Mouse (Mus musculus) ovary, adult 18-20 months (tissue): ENCODE data around the gene Slc25a12.
"Not testable (repeated sequence)": the region's sequence is repeated elsewhere in the genome, so short reads cannot be mapped to it uniquely, and the experiment has no call there.

Experiments
- DNase-seq: peaks from one replicate; pipeline ENCODE4 v3.0.0; 2022; ENCODE audit warnings: low spot score, mixed read lengths

Gene Slc25a12

GRCm38 (mm10) chr2:71367125-71367880 is at the start of gene Slc25a12:
Slc25a12 (minus strand) TSS chr2:71367749.
- DNase-seq, result peak; percentile 81

GRCm38 (mm10) chr2:71405613-71406012 is 38.1 kb upstream of the Slc25a12 start:
- no peak for DNase-seq

- DNase-seq, result no peak
Measured at GRCm38 (mm10) chr2:71389864-71390263, 22.3 kb upstream of the Slc25a12 start.

- peak; percentile 93 for DNase-seq
Measured at GRCm38 (mm10) chr2:71388951-71389763, 21.6 kb upstream of the Slc25a12 start, which contains the start of gene Hat1. Hat1 (plus strand) TSS chr2:71388958.

- no peak for DNase-seq
Measured at GRCm38 (mm10) chr2:71387766-71388165, 20.2 kb upstream of the Slc25a12 start.

- DNase-seq, result no peak
Measured at GRCm38 (mm10) chr2:71383890-71384289, 16.3 kb upstream of the Slc25a12 start.

GRCm38 (mm10) chr2:71381962-71382361 is 14.4 kb upstream of the Slc25a12 start:
- DNase-seq, result no peak

GRCm38 (mm10) chr2:71377426-71377825 is 9.9 kb upstream of the Slc25a12 start:
- no peak for DNase-seq

GRCm38 (mm10) chr2:71376433-71376906 is 8.9 kb upstream of the Slc25a12 start:
- no peak for DNase-seq

GRCm38 (mm10) chr2:71374275-71375155 is 7.0 kb upstream of the Slc25a12 start:
- peak; percentile 73 for DNase-seq

GRCm38 (mm10) chr2:71372261-71372660 is 4.7 kb upstream of the Slc25a12 start:
- DNase-seq, result not testable (repeated sequence)

GRCm38 (mm10) chr2:71371790-71372189 is 4.2 kb upstream of the Slc25a12 start:
- no peak for DNase-seq

GRCm38 (mm10) chr2:71368086-71368485 is 537 bp upstream of the Slc25a12 start:
- no peak for DNase-seq

- no peak for DNase-seq
Measured at GRCm38 (mm10) chr2:71366618-71367124, 878 bp downstream of the Slc25a12 start.

GRCm38 (mm10) chr2:71360192-71360591 is 7.4 kb downstream of the Slc25a12 start:
- no peak for DNase-seq

- DNase-seq, result no peak
Measured at GRCm38 (mm10) chr2:71358347-71358746, 9.2 kb downstream of the Slc25a12 start.

GRCm38 (mm10) chr2:71354055-71354425 is 13.5 kb downstream of the Slc25a12 start:
- no peak for DNase-seq

- no peak for DNase-seq
Measured at GRCm38 (mm10) chr2:71353306-71354054, 14.1 kb downstream of the Slc25a12 start.

- DNase-seq, result no peak
Measured at GRCm38 (mm10) chr2:71351727-71351987, 15.9 kb downstream of the Slc25a12 start.

- no peak for DNase-seq
Measured at GRCm38 (mm10) chr2:71350904-71351726, 16.4 kb downstream of the Slc25a12 start.
